Mouse (Mus musculus) bone marrow macrophage, adult 2 months (primary cell): ENCODE data around the gene Pbx1. TPM values are rescaled to one million over a fixed set of nuclear protein-coding genes. Genes with fewer than 3 reads are reported as not detected.

Experiments
- H3K27ac ChIP-seq: 2 replicates; pipeline ENCODE4 v1.5.1; 2012; ENCODE audit warnings: low read depth, low read length; ENCODE audit not compliant: insufficient read depth
- H3K4me1 ChIP-seq: 2 replicates; pipeline ENCODE4 v1.6.1; 2012; ENCODE audit warnings: low read length; ENCODE audit not compliant: control insufficient read depth, insufficient read depth
- H3K4me3 ChIP-seq: 2 replicates; pipeline ENCODE4 v1.5.1; 2012; ENCODE audit warnings: mild to moderate bottlenecking, low read length, moderate library complexity; ENCODE audit not compliant: insufficient read depth
- CTCF ChIP-seq: IDR thresholded peaks from 2 replicates; pipeline ENCODE4 v1.5.1; 2012; ENCODE audit warnings: low read depth, mild to moderate bottlenecking, low read length, moderate library complexity
- POLR2A ChIP-seq: IDR thresholded peaks from 2 replicates; pipeline ENCODE4 v1.6.1; 2012; ENCODE audit warnings: mild to moderate bottlenecking, low read depth, low read length, borderline replicate concordance
- polyA plus RNA-seq: library from polyadenylated mRNA; stranded (reverse); fragments of >200 nt; gene quantifications from 2 replicates; pipeline ENCODE4 v1.2.4, GENCODE M21; 2012; ENCODE audit not compliant: missing spikeins, insufficient read depth, insufficient read length

Gene Pbx1
- polyA plus RNA-seq, 1 experiment, result 7.1 TPM

DNA sequence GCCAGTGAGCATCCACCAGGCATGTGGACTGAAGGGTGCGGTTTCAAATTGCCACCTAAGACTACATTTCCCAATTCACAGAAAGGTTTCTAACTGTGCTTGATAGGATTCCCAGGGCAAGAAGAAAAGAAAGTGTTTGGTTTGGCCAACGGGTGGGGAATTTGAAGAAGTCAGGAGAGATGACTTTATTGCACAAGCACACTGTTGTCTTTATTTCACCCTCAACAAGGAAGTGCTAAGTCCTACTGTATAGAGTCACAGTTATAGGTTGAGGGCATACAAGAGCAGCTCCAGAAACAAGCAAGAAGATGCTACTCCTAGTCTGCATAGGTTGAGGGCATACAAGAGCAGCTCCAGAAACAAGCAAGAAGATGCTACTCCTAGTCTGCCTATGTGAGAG, 60.0 kb downstream of the Pbx1 start:
- Histone ChIP-seq H3K4me3 (no peak overlapping the region), H3K27ac (no peak overlapping the region), H3K4me1 (no peaks in the 10 kb centered on the region)
- no peak for TF ChIP-seq POLR2A
- TF ChIP-seq CTCF, result no peak

DNA sequence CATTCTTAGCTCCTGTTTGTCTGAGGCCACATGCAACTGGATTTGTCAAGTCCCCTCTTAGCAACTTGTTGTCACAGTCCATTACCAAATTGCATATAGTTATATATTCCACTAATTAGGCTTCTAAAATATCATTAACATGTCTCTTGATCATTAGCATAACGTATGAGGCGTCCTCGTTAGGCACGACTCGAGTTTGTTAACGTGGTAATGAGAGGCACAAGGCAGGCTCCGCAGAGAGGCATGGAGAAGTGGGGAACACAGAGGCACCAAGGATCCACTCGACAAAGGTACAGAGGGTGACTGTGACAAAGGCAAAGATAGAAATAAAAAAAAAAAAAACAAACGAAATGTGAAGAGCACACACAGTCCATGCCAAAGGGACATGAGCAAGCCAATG, 61.1 kb downstream of the Pbx1 start:
- Histone ChIP-seq H3K4me3 (no peak overlapping the region), H3K27ac (no peak overlapping the region), H3K4me1 (no peaks in the 10 kb centered on the region)
- no peak for TF ChIP-seq POLR2A
- no peak for TF ChIP-seq CTCF

DNA sequence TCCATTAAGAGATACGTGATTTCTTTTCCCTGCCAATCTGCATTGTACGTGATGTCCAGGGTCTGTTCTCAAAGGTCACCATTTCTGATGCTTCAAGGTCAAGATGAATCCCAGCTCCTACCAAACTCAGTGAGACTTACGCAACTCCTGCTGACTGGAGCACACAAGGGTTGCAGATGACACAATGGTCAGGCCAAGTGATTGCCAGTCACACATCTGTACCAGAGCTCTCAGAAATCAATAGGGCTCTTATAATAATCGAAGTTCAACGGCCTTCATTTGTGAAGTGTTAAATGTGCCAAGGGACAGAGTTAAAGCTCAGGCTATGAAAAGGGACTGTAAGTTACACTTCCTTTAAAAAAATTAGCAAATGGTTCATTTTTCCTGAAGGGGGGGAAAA, 65.8 kb downstream of the Pbx1 start:
- TF ChIP-seq POLR2A, result no peak
- no peak for TF ChIP-seq CTCF
- H3K27ac ChIP-seq, result no peak overlapping the region
- H3K4me3 ChIP-seq, result no peak overlapping the region
- H3K4me1 ChIP-seq, result no peaks in the 10 kb centered on the region

- Histone ChIP-seq H3K27ac (no peak overlapping the region), H3K4me3 (no peak overlapping the region), H3K4me1 (no peaks in the 10 kb centered on the region)
- TF ChIP-seq POLR2A (no peak), CTCF (no peak)
Measured at GRCm38 (mm10) chr1:168364325-168364724, 67.7 kb downstream of the Pbx1 start.

DNA sequence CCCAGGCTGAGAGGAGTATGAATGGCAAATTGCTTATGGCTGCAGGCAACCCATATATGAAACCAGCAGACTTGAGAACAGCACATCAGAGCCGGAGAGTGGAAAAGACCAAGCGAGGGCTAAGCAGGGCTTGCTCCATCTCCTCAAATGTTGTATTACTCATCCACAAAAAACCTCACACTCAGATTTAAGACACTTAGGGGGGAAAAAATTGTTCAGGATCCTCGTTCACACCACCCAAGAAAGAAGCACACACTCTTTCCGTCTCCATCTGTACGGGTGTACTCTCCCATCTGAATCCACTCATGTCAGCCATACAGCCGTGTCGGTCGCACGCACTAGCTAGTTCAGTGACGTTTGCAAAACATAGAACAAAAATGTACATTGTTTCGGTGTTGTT, 69.0 kb downstream of the Pbx1 start:
- TF ChIP-seq POLR2A (no peak), CTCF (no peak)
- no peak overlapping the region for H3K27ac ChIP-seq
- no peaks in the 10 kb centered on the region for H3K4me1 ChIP-seq
- no peak overlapping the region for H3K4me3 ChIP-seq

DNA sequence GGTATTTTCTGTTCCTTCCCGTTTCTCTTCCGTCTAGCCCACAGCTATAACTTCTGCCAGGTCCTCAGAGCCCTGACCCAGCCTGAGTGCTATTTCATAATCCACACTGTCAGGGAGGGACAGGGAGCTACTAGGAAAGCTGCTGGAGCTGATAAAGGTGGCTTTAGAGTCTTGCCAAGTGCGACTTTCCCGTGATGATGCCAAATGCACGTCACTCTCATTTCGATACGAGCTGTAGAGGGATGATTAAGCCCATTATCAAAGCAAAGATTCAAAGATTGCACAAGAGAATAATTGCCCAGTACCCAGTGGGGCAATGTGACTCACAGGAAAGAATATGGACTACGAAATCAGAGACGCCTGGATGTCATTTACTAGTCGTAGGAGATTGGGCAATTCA, 69.6 kb downstream of the Pbx1 start:
- no peak overlapping the region for H3K27ac ChIP-seq
- no peaks in the 10 kb centered on the region for H3K4me1 ChIP-seq
- TF ChIP-seq CTCF, result no peak
- TF ChIP-seq POLR2A, result no peak
- H3K4me3 ChIP-seq, result no peak overlapping the region

DNA sequence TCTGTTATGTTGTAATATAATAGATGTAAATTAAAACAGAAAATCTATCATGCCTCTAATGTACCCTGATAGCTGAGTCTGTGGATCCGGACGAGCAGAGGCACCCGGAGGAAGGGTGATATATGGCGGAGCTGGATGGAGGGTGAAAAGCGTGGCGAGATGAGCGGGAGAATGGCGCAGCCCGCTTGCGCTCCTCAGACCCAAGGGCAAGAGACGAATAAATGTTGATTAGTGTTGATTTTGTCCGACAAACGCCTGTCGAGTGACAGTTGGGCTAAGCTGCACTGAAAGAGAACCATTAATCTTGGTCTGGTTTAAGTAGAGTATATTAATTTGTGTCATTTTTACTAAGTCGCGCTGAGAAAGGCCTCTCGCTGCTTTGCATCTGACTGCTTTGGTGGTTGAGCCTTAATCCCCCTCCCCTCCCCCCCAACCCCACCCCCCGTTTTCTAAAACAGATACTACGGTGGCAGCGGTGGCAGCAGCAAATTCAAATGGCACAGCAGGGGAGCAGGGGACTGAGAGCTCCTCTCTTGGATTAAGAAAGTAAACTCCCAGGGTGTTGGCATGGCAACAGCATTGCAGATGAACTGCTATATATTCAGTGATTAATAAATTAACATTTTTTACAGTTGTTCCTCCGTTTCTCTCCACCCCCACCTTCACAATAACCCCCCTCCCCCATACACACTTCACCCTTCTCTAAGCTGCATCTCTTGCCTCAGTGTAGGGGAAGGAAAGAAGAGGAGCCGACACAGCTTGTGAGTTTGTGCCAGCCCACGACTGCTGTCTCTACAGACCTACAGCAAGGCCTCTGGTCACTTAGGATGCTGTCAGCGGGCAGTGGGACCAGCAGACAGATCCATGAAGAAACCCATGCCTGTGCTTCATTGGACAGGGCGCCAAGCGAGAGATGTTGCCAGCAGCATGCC, 74.1 kb downstream of the Pbx1 start:
- no peaks in the 10 kb centered on the region for H3K4me1 ChIP-seq
- no peak for TF ChIP-seq POLR2A
- TF ChIP-seq CTCF, result no peak
- no peak overlapping the region for H3K4me3 ChIP-seq
- H3K27ac ChIP-seq, result no peak overlapping the region

DNA sequence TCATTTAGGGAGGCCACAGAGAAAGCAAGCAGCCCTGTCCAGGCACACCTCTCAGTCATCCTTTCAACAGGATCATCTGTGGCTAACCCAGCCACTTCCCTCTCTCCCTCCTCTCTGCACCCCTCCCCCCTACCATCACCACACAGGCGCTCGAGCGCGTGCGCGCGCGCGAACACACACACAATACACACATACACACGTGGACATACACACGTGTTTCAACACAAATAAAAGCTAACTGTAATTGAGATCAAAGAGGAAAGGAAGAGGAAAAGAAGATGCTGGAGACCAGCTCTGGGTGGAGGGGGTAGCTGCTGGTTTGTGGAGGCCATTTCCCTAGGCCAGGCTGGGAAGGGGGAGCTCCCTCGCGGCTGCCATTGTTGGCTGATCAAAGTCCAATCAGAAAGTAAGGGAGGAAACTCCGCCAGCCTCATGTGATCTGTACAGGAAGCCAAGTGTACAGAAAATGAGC, 75.1 kb downstream of the Pbx1 start:
- TF ChIP-seq POLR2A (no peak), CTCF (no peak)
- Histone ChIP-seq H3K4me1 (no peaks in the 10 kb centered on the region), H3K27ac (no peak overlapping the region), H3K4me3 (no peak overlapping the region)

DNA sequence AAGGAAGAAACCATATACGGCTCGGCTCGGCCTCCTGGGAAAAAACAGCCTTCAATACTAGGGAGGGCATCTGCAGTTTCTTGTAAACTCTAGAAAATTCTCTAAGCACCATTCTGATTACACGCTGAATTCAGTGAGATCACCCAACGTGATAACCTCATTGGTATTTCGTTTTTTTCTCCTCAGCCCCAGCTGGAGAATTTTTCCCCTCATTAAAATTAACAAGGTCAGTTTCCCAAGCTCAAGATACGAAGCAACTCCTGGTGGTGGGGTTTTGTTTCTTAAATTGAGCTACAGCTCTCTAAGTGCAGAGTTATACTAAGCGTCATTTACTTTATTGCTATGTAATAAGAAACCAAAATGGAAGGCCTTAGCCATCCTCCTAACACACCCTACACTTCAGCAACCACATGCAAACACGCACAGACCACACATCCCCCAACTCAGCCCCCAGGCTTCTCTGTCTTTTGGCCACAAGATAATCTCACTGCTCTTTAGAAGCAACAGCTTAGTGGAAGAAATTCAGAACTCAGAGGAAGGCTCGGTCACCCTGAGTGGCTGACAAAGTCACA, 76.0 kb downstream of the Pbx1 start:
- Histone ChIP-seq H3K4me1 (no peaks in the 10 kb centered on the region), H3K27ac (no peak overlapping the region), H3K4me3 (no peak overlapping the region)
- TF ChIP-seq POLR2A (no peak), CTCF (no peak)

- Histone ChIP-seq H3K4me3 (no peak overlapping the region), H3K4me1 (no peaks in the 10 kb centered on the region), H3K27ac (no peak overlapping the region)
- no peak for TF ChIP-seq POLR2A
- no peak for TF ChIP-seq CTCF
Measured at GRCm38 (mm10) chr1:168354934-168355333, 77.1 kb downstream of the Pbx1 start.
